Mouse (Mus musculus) liver, embryonic 11.5 days (tissue): ENCODE measurements at regions not wholly inside any gene's neighbourhood (a gene's known extent, or its start where the extent isn't known, plus 50 kb on each side); places are given as distances from the start of the nearest gene placed in this dataset.

Experiments used
- ATAC-seq: fragments of 200-750 bp; cut with Nextera tagmentation; replicated peaks from 2 replicates; pipeline ENCODE4 v1.8.0; 2017; ENCODE audit warnings: moderate number of reproducible peaks, mild to moderate bottlenecking, moderate TSS enrichment, moderate library complexity; ENCODE audit not compliant: low FRiP score
- DNase-seq: peaks from one replicate; pipeline ENCODE4 v3.0.0-alpha.2; 2017; ENCODE audit warnings: low spot score
- H3K27ac ChIP-seq: fragments of 300-500 bp; sonication (generic); 2 replicates; pipeline ENCODE4 v1.5.1; 2014; ENCODE audit warnings: mild to moderate bottlenecking, low read depth, low read length, control low read depth
- H3K27me3 ChIP-seq: fragments of 300-500 bp; sonication (generic); replicated peaks from 2 replicates; pipeline ENCODE4 v1.6.1; 2014; ENCODE audit warnings: low read length, mixed read lengths; ENCODE audit not compliant: control insufficient read depth, insufficient read depth
- H3K36me3 ChIP-seq: fragments of 300-500 bp; sonication (generic); 2 replicates; pipeline ENCODE4 v1.6.1; 2014; ENCODE audit warnings: mild to moderate bottlenecking, low read length, moderate library complexity, mixed read lengths; ENCODE audit not compliant: control insufficient read depth, insufficient read depth
- H3K4me1 ChIP-seq: fragments of 300-500 bp; sonication (generic); replicated peaks from 2 replicates; pipeline ENCODE4 v1.6.1; 2014; ENCODE audit warnings: low read length, mixed read lengths; ENCODE audit not compliant: control insufficient read depth, insufficient read depth
- H3K4me2 ChIP-seq: fragments of 300-500 bp; sonication (generic); 2 replicates; pipeline ENCODE4 v1.6.1; 2014; ENCODE audit warnings: mild to moderate bottlenecking, control low read depth, moderate library complexity
- H3K4me3 ChIP-seq: fragments of 300-500 bp; sonication (generic); 2 replicates; pipeline ENCODE4 v1.5.1; 2014; ENCODE audit warnings: low read depth, low read length, control low read depth
- H3K9ac ChIP-seq: fragments of 300-500 bp; sonication (generic); 2 replicates; pipeline ENCODE4 v1.6.1; 2014; ENCODE audit warnings: low read depth, low read length, control low read depth
- H3K9me3 ChIP-seq: fragments of 300-500 bp; sonication (generic); 2 replicates; pipeline ENCODE4 v1.6.1; 2016; ENCODE audit warnings: low read length, inconsistent platforms, mixed read lengths; ENCODE audit not compliant: control insufficient read depth
- WGBS: fragments of 180-500 bp; shearing (Covaris S2); extraction: QIAGEN DNeasy Blood & Tissue Kit; methylation state at CpG from one replicate; pipeline ENCODE4 v1.1.7; 2014; 5-methylcytosine and 5-hydroxymethylcytosine counted together

- Histone ChIP-seq H3K4me3 (no peak overlapping the region), H3K4me1 (no peaks in the 10 kb centered on the region), H3K9ac (no peak overlapping the region), H3K36me3 (no peaks in the 10 kb centered on the region), H3K9me3 (no peaks in the 10 kb centered on the region), H3K27ac (no peak overlapping the region), H3K27me3 (no peaks in the 10 kb centered on the region), H3K4me2 (no peak overlapping the region)
- WGBS = 80% methylated on average over 10 of the region's 10 CpGs
- DNase-seq (no peak), ATAC-seq (no peak)
These were observed 118.8 kb downstream of the Chic2 start for GRCm38 (mm10) chr5:74925769-74926168.

GRCm38 (mm10) chr5:74924031-74924533 is 120.5 kb downstream of the Chic2 start:
- WGBS = 75% methylated on average over 4 of the region's 4 CpGs
- no peaks in the 10 kb centered on the region for H3K9me3 ChIP-seq
- H3K27me3 ChIP-seq = no peaks in the 10 kb centered on the region
- H3K9ac ChIP-seq = no peak overlapping the region
- no peaks in the 10 kb centered on the region for H3K4me1 ChIP-seq
- no peak overlapping the region for H3K4me3 ChIP-seq
- no peak for DNase-seq
- no peak overlapping the region for H3K4me2 ChIP-seq
- ATAC-seq = no peak
- H3K27ac ChIP-seq = no peak overlapping the region
- H3K36me3 ChIP-seq = no peaks in the 10 kb centered on the region

GRCm38 (mm10) chr5:74923337-74923736 is 121.2 kb downstream of the Chic2 start:
- ATAC-seq (no peak), DNase-seq (no peak)
- no peaks in the 10 kb centered on the region for H3K9me3 ChIP-seq
- H3K9ac ChIP-seq = no peak overlapping the region
- H3K4me1 ChIP-seq = no peaks in the 10 kb centered on the region
- no peak overlapping the region for H3K27ac ChIP-seq
- H3K4me3 ChIP-seq = no peak overlapping the region
- WGBS = 63% methylated on average over 2 of the region's 2 CpGs
- H3K36me3 ChIP-seq = no peaks in the 10 kb centered on the region
- H3K27me3 ChIP-seq = no peaks in the 10 kb centered on the region
- H3K4me2 ChIP-seq = no peak overlapping the region

GRCm38 (mm10) chr5:74922881-74923280 is 121.7 kb downstream of the Chic2 start:
- 64% methylated on average over 6 of the region's 6 CpGs for WGBS
- Histone ChIP-seq H3K4me1 (no peaks in the 10 kb centered on the region), H3K36me3 (no peaks in the 10 kb centered on the region), H3K27me3 (no peaks in the 10 kb centered on the region), H3K4me3 (no peak overlapping the region), H3K9me3 (no peaks in the 10 kb centered on the region), H3K4me2 (no peak overlapping the region), H3K27ac (no peak overlapping the region), H3K9ac (no peak overlapping the region)
- no peak for ATAC-seq
- DNase-seq = no peak

GRCm38 (mm10) chr5:74920939-74921338 is 123.6 kb downstream of the Chic2 start:
- 14% methylated on average over 2 of the region's 2 CpGs for WGBS
- DNase-seq = no peak
- Histone ChIP-seq H3K36me3 (no peaks in the 10 kb centered on the region), H3K4me1 (no peaks in the 10 kb centered on the region), H3K4me2 (no peak overlapping the region), H3K27me3 (no peaks in the 10 kb centered on the region), H3K9ac (no peak overlapping the region), H3K27ac (no peak overlapping the region), H3K9me3 (no peaks in the 10 kb centered on the region), H3K4me3 (no peak overlapping the region)
- no peak for ATAC-seq

GRCm38 (mm10) chr5:74920490-74920889 is 124.1 kb downstream of the Chic2 start:
- H3K27me3 ChIP-seq = no peaks in the 10 kb centered on the region
- 35% methylated on average over 5 of the region's 5 CpGs for WGBS
- no peak overlapping the region for H3K9ac ChIP-seq
- no peak overlapping the region for H3K4me2 ChIP-seq
- H3K27ac ChIP-seq = no peak overlapping the region
- DNase-seq (no peak), ATAC-seq (no peak)
- H3K36me3 ChIP-seq = no peaks in the 10 kb centered on the region
- H3K4me1 ChIP-seq = no peaks in the 10 kb centered on the region
- no peaks in the 10 kb centered on the region for H3K9me3 ChIP-seq
- no peak overlapping the region for H3K4me3 ChIP-seq

- Histone ChIP-seq H3K9me3 (no peaks in the 10 kb centered on the region), H3K27me3 (no peaks in the 10 kb centered on the region), H3K9ac (no peak overlapping the region), H3K4me2 (no peak overlapping the region), H3K4me1 (peaks cover 5% of the 10 kb centered on the region), H3K36me3 (no peaks in the 10 kb centered on the region), H3K4me3 (no peak overlapping the region), H3K27ac (no peak overlapping the region)
- ATAC-seq = peak; percentile 71
- DNase-seq = peak; percentile 48
- 12% methylated on average over 7 of the region's 7 CpGs for WGBS
These were observed 139.0 kb downstream of the Chic2 start for GRCm38 (mm10) chr5:74905504-74906061.

GRCm38 (mm10) chr5:74904927-74905503 is 139.6 kb downstream of the Chic2 start:
- H3K4me2 ChIP-seq = no peak overlapping the region
- ATAC-seq (no peak), DNase-seq (no peak)
- no peaks in the 10 kb centered on the region for H3K9me3 ChIP-seq
- H3K9ac ChIP-seq = no peak overlapping the region
- no peaks in the 10 kb centered on the region for H3K27me3 ChIP-seq
- no peak overlapping the region for H3K4me3 ChIP-seq
- H3K27ac ChIP-seq = no peak overlapping the region
- H3K4me1 ChIP-seq = peaks cover 5% of the 10 kb centered on the region
- WGBS = 51% methylated on average over 7 of the region's 7 CpGs
- H3K36me3 ChIP-seq = no peaks in the 10 kb centered on the region

GRCm38 (mm10) chr5:74904327-74904726 is 140.2 kb downstream of the Chic2 start:
- Histone ChIP-seq H3K36me3 (no peaks in the 10 kb centered on the region), H3K27ac (no peak overlapping the region), H3K9ac (no peak overlapping the region), H3K4me3 (no peak overlapping the region), H3K27me3 (no peaks in the 10 kb centered on the region), H3K4me1 (peaks cover 5% of the 10 kb centered on the region), H3K9me3 (no peaks in the 10 kb centered on the region), H3K4me2 (no peak overlapping the region)
- ATAC-seq (no peak), DNase-seq (no peak)
- 71% methylated on average over 3 of the region's 3 CpGs for WGBS
